Mouse (Mus musculus) lung, postnatal 10 days (tissue): ENCODE measurements at regions not wholly inside any gene's neighbourhood (a gene's known extent, or its start where the extent isn't known, plus 50 kb on each side); places are given as distances from the start of the nearest gene placed in this dataset.

Experiments used
- DNase-seq: peaks from one replicate; pipeline ENCODE4 v3.0.0; 2021

- no peak for DNase-seq
Measured at GRCm38 (mm10) chr13:44518215-44518614, 211.1 kb upstream of the Jarid2 start.

GRCm38 (mm10) chr13:44523516-44523915, 205.8 kb upstream of the Jarid2 start:
- DNase-seq = no peak

- DNase-seq = no peak
Measured at GRCm38 (mm10) chr13:44530867-44531564, 198.3 kb upstream of the Jarid2 start.

GRCm38 (mm10) chr13:44532631-44533180, 196.6 kb upstream of the Jarid2 start:
- DNase-seq = no peak

GRCm38 (mm10) chr13:44534575-44535080, 194.6 kb upstream of the Jarid2 start:
- DNase-seq = no peak

GRCm38 (mm10) chr13:44535441-44535840, 193.8 kb upstream of the Jarid2 start:
- DNase-seq = peak; percentile 15

- DNase-seq = no peak
Measured at GRCm38 (mm10) chr13:44538238-44538637, 191.0 kb upstream of the Jarid2 start.

- no peak for DNase-seq
Measured at GRCm38 (mm10) chr13:44540401-44540800, 188.9 kb upstream of the Jarid2 start.

- peak; percentile 16 for DNase-seq
Measured at GRCm38 (mm10) chr13:44541243-44541653, 188.0 kb upstream of the Jarid2 start.

GRCm38 (mm10) chr13:44544786-44545185, 184.5 kb upstream of the Jarid2 start:
- DNase-seq = no peak

GRCm38 (mm10) chr13:44546289-44546688, 183.0 kb upstream of the Jarid2 start:
- DNase-seq = no peak

GRCm38 (mm10) chr13:44548880-44549279, 180.4 kb upstream of the Jarid2 start:
- DNase-seq = no peak

GRCm38 (mm10) chr13:44553363-44553762, 175.9 kb upstream of the Jarid2 start:
- no peak for DNase-seq

GRCm38 (mm10) chr13:44554686-44555463, 174.4 kb upstream of the Jarid2 start:
- DNase-seq = no peak

- DNase-seq = no peak
Measured at GRCm38 (mm10) chr13:44555979-44556378, 173.3 kb upstream of the Jarid2 start.

- no peak for DNase-seq
Measured at GRCm38 (mm10) chr13:44558051-44558450, 171.2 kb upstream of the Jarid2 start.

- DNase-seq = no peak
Measured at GRCm38 (mm10) chr13:44558491-44559177, 170.6 kb upstream of the Jarid2 start.

GRCm38 (mm10) chr13:44559178-44559565, 170.1 kb upstream of the Jarid2 start:
- no peak for DNase-seq

- DNase-seq = no peak
Measured at GRCm38 (mm10) chr13:44559706-44560105, 169.6 kb upstream of the Jarid2 start.

GRCm38 (mm10) chr13:44564705-44565104, 164.6 kb upstream of the Jarid2 start:
- no peak for DNase-seq

GRCm38 (mm10) chr13:44567696-44568095, 161.6 kb upstream of the Jarid2 start:
- DNase-seq = no peak

- DNase-seq = peak; percentile 30
Measured at GRCm38 (mm10) chr13:44569241-44569778, 160.0 kb upstream of the Jarid2 start.

- no peak for DNase-seq
Measured at GRCm38 (mm10) chr13:44573463-44573862, 155.8 kb upstream of the Jarid2 start.
